Mouse (Mus musculus) G1E (cell line): ENCODE data around the gene Tescl. TPM values are rescaled to one million over a fixed set of nuclear protein-coding genes. Genes with fewer than 3 reads are reported as not detected.
A peak's percentile ranks its signal among the peaks of the same experiment; 100 is the strongest.

Source experiments
- ATAC-seq: 2 replicates; pipeline ENCODE4 v1.8.0; 2016; ENCODE audit warnings: mild to moderate bottlenecking; ENCODE audit not compliant: insufficient number of reproducible peaks, poor library complexity, low FRiP score, severe bottlenecking; ENCODE audit errors: extremely low read depth
- DNase-seq: peaks from one replicate; pipeline ENCODE4 v3.0.0; 2012; ENCODE audit warnings: low spot score
- H3K27me3 ChIP-seq: 2 replicates; pipeline ENCODE4 v1.6.1; 2012; ENCODE audit warnings: mild to moderate bottlenecking, low read length, inconsistent platforms; ENCODE audit not compliant: insufficient read depth
- H3K36me3 ChIP-seq: replicated peaks from 2 replicates; pipeline ENCODE3; 2012; ENCODE audit warnings: mild to moderate bottlenecking, inconsistent platforms
- H3K4me1 ChIP-seq: 2 replicates; pipeline ENCODE4 v1.6.1; 2012; ENCODE audit warnings: low read depth, low read length, inconsistent platforms, mixed read lengths; ENCODE audit not compliant: insufficient read depth
- H3K4me3 ChIP-seq: 2 replicates; pipeline ENCODE4 v1.5.1; 2012; ENCODE audit warnings: low read depth, mild to moderate bottlenecking, inconsistent platforms, low read length, moderate library complexity, mixed read lengths
- H3K9me3 ChIP-seq: replicated peaks from 2 replicates; pipeline ENCODE4 v1.6.1; 2012; ENCODE audit warnings: inconsistent platforms
- CTCF ChIP-seq: IDR thresholded peaks from 2 replicates; pipeline ENCODE4 v1.5.1; 2012; ENCODE audit warnings: low read depth, low read length, inconsistent platforms, mixed read lengths
- GATA1 ChIP-seq: IDR thresholded peaks from 2 replicates; pipeline ENCODE4 v1.6.1; 2012; ENCODE audit warnings: borderline replicate concordance, low read length, inconsistent platforms, mixed read lengths
- GATA2 ChIP-seq: IDR thresholded peaks from 2 replicates; pipeline ENCODE4 v1.6.1; 2012; ENCODE audit warnings: low read depth, low read length, inconsistent platforms, borderline replicate concordance
- POLR2AphosphoS5 ChIP-seq: IDR thresholded peaks from 2 replicates; pipeline ENCODE4 v1.6.1; 2012; ENCODE audit warnings: low read depth, low read length, inconsistent platforms; ENCODE audit not compliant: insufficient replicate concordance
- TAL1 ChIP-seq: conservative IDR thresholded peaks from 2 replicates; pipeline ENCODE4 v1.6.1; 2012; ENCODE audit warnings: low read depth, low read length, inconsistent platforms, mixed read lengths
- polyA plus RNA-seq: library from polyadenylated mRNA; stranded (reverse); fragments of >175 nt; gene quantifications from 2 replicates; pipeline ENCODE4 v1.2.3, GENCODE M21; 2012
- total RNA-seq, 2 experiments: library from RNA; stranded (forward) in 1 of 2; stranded (reverse) in 1 of 2; fragments of 200-1000 nt in 1 of 2; fragments of >200 nt in 1 of 2; fragmentation: Nextera tagmentation in 1 of 2; gene quantifications; 2 replicates each; pipeline ENCODE4 v1.2.3; 2014 to 2017

Tescl gene
- total and polyA plus RNA-seq, 3 experiments: not detected

DNA sequence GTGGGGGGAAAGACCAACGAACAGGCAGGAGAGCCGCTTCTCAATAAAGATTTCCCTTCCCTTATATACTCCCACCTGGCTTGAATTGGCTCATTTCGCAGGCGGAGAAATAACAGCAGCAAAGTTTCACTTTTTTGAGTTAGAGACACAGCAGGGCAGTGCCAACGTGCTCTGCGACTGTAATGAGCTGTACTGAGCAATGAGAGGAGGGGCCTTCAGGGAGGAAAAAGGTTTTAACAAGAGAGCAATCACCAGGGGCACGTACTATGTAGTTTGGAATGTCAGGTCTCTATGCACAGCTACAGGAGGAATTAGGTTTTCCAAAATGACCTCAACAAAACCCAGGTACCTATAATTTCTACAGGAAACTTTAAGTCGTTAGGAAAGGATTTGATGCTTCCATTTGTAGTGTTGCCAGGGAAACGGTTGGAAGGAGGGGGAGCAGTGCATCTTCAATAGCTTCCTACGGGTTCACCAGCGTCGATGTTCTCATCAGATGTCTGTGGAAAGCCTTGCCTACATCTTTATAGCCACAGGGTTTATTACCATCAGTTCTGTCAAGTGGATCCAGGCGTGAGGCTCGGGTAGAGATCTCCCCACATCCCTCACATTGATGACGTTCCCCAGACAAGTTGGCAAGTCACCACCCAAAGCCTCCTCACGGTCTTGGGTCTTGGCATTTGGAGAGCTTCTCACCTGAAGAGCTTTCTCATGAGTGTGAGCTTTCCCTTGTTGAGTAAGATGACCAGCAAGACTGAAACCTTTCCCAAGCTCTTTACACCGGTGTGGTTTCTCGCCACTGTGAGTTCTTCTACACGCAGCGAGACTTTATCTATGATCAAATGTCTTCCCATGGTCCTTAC lies 7.2 kb downstream of the Tescl start:
- no peak overlapping the region for H3K4me3 ChIP-seq
- no peaks in the 10 kb centered on the region for H3K36me3 ChIP-seq
- no peak for ATAC-seq
- DNase-seq: no peak
- H3K27me3 ChIP-seq: peaks cover 8% of the 10 kb centered on the region
- H3K4me1 ChIP-seq: no peaks in the 10 kb centered on the region
- no peak for TF ChIP-seq CTCF
- TF ChIP-seq POLR2AphosphoS5: no peak
- TF ChIP-seq GATA1: no peak
- no peak for TF ChIP-seq GATA2
- peaks cover 11% of the 10 kb centered on the region for H3K9me3 ChIP-seq

DNA sequence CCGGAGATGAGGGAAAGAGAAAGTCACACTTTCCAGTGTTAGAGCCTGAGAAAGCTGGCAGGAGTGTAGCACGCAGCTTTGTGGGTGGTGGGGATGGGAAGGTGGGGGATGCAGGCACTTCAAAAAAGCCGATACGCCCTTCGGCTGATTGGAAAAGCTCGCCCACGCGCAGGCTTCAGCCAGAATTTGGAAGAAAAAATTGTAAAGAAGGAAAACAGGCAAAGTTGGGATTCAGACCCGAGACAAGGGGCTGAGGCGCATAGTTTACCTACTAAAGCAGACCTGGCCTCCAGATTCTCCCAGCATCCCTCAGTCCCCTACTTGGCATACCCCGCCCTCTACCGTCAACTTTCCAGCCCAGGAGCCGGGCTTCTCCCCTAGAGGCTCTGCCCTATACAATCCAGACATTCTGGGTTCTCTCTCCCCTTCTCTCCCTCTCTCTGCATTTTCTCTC lies 8.0 kb downstream of the Tescl start:
- Histone ChIP-seq H3K27me3 (peaks cover 12% of the 10 kb centered on the region), H3K4me1 (no peaks in the 10 kb centered on the region), H3K9me3 (peaks cover 11% of the 10 kb centered on the region), H3K36me3 (no peaks in the 10 kb centered on the region), H3K4me3 (no peak overlapping the region)
- ATAC-seq: no peak
- TF ChIP-seq GATA2: no peak
- TF ChIP-seq TAL1: no peak
- no peak for TF ChIP-seq GATA1
- no peak for TF ChIP-seq POLR2AphosphoS5
- no peak for TF ChIP-seq CTCF
- DNase-seq: no peak

DNA sequence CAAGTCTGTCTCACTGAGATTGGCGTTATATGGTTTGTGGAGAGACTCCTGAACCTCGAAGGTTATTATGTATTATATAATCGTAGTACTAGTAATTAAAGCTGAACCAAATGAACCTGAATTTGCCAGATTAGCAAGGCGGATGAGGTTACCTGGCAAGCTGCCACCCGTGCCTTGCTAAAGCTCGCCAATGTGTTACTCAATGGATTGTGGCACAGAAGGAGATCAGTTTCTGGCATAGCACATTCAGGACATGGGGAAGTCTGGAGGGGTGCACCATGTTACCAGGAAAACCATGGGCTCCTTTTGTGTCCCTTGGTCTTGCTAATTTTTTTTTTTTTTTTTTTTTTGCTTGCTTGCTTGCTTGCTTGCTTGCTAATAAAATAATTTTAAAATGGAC lies 8.5 kb downstream of the Tescl start:
- no peak for TF ChIP-seq TAL1
- no peak for TF ChIP-seq CTCF
- TF ChIP-seq GATA1: no peak
- TF ChIP-seq POLR2AphosphoS5: no peak
- no peak for TF ChIP-seq GATA2
- H3K9me3 ChIP-seq: peaks cover 11% of the 10 kb centered on the region
- peaks cover 12% of the 10 kb centered on the region for H3K27me3 ChIP-seq
- no peak overlapping the region for H3K4me3 ChIP-seq
- H3K36me3 ChIP-seq: no peaks in the 10 kb centered on the region
- ATAC-seq (no peak), DNase-seq (no peak)
- no peaks in the 10 kb centered on the region for H3K4me1 ChIP-seq

DNA sequence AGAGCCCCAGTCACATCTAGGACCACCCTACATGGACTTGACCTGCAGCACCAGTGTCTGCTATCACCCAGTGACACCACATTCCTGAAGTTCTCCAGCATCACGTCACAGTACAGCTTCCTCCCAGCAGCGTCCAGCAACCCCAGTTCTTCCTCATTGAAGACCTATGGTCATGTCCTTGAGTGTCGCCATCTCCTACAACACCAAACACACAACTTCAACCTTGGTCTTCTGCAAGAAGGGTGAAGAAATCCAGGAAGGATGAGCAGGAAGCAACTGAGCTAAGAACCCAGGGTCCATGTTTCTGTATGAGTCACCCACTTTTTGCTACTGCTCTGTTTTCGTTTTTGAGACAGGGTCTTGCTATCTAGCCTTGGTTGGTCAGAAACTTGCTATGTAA lies 11.1 kb downstream of the Tescl start:
- no peak overlapping the region for H3K4me3 ChIP-seq
- peaks cover 3% of the 10 kb centered on the region; the same call in 1 of the 2 replicates for H3K4me1 ChIP-seq
- ATAC-seq (no peak), DNase-seq (no peak)
- H3K9me3 ChIP-seq: peaks cover 11% of the 10 kb centered on the region
- TF ChIP-seq POLR2AphosphoS5: no peak
- no peak for TF ChIP-seq GATA2
- no peak for TF ChIP-seq GATA1
- no peak for TF ChIP-seq CTCF
- no peak for TF ChIP-seq TAL1
- no peaks in the 10 kb centered on the region for H3K36me3 ChIP-seq
- peaks cover 20% of the 10 kb centered on the region for H3K27me3 ChIP-seq

DNA sequence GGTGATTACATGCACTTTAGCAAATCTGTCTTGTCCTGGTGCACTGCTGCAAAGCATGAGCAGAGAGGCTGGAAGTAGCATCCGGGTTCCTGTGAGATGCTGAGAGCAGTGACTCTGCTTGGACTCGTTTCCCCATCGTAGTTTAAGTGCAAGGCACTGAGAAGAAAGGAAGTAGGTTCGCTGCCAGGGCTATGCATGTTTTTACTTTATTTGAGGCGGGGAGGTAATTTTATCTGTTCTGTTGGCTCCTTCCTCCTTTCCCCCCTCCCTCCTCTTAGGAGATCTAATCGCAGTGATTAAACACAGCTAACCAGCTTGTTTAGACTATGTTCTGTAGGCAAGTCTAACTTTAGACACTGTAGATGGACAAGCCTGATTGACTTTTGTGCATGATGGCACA lies 14.8 kb downstream of the Tescl start:
- H3K36me3 ChIP-seq: peaks cover 9% of the 10 kb centered on the region
- H3K4me1 ChIP-seq: peaks cover 17% of the 10 kb centered on the region
- no peak for ATAC-seq
- TF ChIP-seq CTCF (no peak), POLR2AphosphoS5 (no peak), TAL1 (no peak), GATA1 (no peak), GATA2 (no peak)
- H3K27me3 ChIP-seq: peaks cover 15% of the 10 kb centered on the region
- DNase-seq: no peak
- peaks cover under 1% of the 10 kb centered on the region; the same call in 1 of the 2 replicates for H3K9me3 ChIP-seq
- no peak overlapping the region for H3K4me3 ChIP-seq

DNA sequence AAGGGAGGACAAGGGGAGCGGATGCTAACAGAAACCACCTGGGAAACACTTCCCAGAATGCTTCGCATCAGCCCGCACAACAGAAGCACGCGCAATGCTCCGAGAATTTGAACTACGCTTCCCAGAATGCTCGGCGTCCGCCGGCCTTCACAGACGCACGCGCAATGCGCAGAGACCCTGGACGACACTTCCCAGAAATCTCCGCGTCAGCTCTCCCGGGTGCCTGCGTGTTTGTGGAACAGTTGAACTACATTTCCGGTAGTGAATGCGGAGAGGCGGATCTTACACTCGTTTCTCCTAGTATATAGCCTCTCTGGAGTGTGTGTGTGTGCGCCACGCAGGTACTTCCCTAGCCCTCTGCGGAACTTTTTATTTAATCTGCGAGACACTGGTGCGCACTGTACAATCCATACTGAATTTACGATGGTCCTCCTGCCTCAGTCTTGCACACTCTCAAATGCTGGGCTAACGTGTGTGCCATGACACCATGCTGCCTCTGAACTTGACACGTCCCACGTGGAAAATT lies 17.1 kb downstream of the Tescl start, which contains the start of gene Zfp94:
Gene Zfp94 (minus strand): TSS at position 100 of the 526 bp plus-strand sequence.
- H3K36me3 ChIP-seq: peaks cover 29% of the 10 kb centered on the region
- H3K4me3 ChIP-seq: peak within 1 kb of the TSS; percentile 74
- H3K4me1 ChIP-seq: peaks cover 17% of the 10 kb centered on the region
- peaks cover 12% of the 10 kb centered on the region for H3K27me3 ChIP-seq
- TF ChIP-seq CTCF (no peak), GATA2 (no peak), GATA1 (no peak), TAL1 (no peak), POLR2AphosphoS5 (no peak)
- peak; percentile 94 for ATAC-seq
- H3K9me3 ChIP-seq: no peaks in the 10 kb centered on the region
- DNase-seq: peak; percentile 92
